Mouse (Mus musculus) olfactory bulb, adult 2 months (tissue): ENCODE measurements around the gene Nepro. TPM values are rescaled to one million over a fixed set of nuclear protein-coding genes. Genes with fewer than 3 reads are reported as not detected.

ENCODE experiments used
- H3K27ac ChIP-seq: fragments of 200-500 bp; 2 replicates; pipeline ENCODE4 v1.5.1; 2012; ENCODE audit warnings: low read depth, low read length; ENCODE audit not compliant: insufficient read depth
- H3K4me1 ChIP-seq: fragments of 200-500 bp; 2 replicates; pipeline ENCODE4 v1.6.1; 2012; ENCODE audit warnings: low read length; ENCODE audit not compliant: control insufficient read depth, insufficient read depth
- H3K4me3 ChIP-seq: fragments of 200-500 bp; 2 replicates; pipeline ENCODE4 v1.5.1; 2012; ENCODE audit warnings: mild to moderate bottlenecking, low read depth, low read length, moderate library complexity; ENCODE audit not compliant: insufficient read depth
- CTCF ChIP-seq: fragments of 200-500 bp; IDR thresholded peaks from 2 replicates; pipeline ENCODE4 v1.5.1; 2012; ENCODE audit warnings: low read depth, mild to moderate bottlenecking, low read length, moderate library complexity; ENCODE audit not compliant: insufficient read depth
- POLR2A ChIP-seq: fragments of 200-500 bp; IDR thresholded peaks from 2 replicates; pipeline ENCODE4 v1.6.1; 2012; ENCODE audit warnings: mild to moderate bottlenecking, low read depth, low read length, moderate library complexity; ENCODE audit not compliant: insufficient read depth
- WGBS: fragments of 180-500 bp; shearing (Covaris S2); methylation state at CpG from one replicate; pipeline ENCODE4 v1.1.7; 2018; 5-methylcytosine and 5-hydroxymethylcytosine counted together
- polyA plus RNA-seq: library from polyadenylated mRNA; stranded (reverse); fragments of >200 nt; gene quantifications from 2 replicates; pipeline ENCODE4 v1.2.4, GENCODE M21; 2012; ENCODE audit warnings: low replicate concordance; ENCODE audit not compliant: missing spikeins, insufficient read depth, insufficient read length

Gene Nepro
- polyA plus RNA-seq, 1 experiment, result not detected

DNA sequence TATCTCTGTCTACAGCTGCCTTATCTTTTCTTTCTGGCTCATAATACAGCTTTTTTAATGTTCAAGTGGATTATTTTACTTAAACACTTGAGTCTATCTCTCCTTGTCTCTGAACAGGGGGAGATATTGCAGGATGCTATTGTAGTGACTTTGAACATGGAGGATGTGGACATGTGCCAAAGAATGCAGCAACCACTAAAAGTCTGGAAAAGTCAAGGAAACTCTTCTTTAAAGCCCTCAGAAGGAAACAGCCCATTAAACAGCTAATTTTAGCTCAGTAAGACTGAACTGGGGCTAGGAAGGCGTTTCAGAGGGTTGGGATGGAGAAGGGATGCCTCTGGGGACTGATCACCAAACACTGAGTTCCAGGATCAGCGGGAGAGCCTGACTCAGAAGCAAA, 1.4 kb upstream of the Nepro start:
- no peak overlapping the region for H3K4me3 ChIP-seq
- H3K27ac ChIP-seq, result no peak overlapping the region
- WGBS, result 51% methylated on average over 2 of the region's 2 CpGs
- H3K4me1 ChIP-seq, result peaks cover 2% of the 10 kb centered on the region; the same call in 1 of the 2 replicates
- TF ChIP-seq POLR2A, result no peak
- TF ChIP-seq CTCF, result no peak

DNA sequence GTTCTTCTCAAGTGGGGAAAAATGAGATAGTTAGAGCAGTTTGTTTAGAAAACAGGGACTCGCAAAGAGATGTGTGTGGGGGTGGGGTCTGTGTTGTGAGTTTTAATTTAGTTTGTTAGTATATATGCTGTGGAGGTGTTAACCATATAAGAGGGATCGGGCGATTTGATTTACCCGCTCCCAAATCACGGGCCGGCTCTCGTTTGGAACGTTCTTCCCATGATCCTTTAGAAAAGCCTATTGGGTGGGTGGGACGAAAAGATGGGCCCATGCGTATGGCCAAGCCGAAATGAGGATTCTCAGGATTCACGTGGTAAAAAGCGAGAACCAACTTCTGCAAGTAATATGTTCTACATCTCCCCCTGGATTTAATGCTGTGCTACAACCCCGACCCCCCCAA, 746 bp downstream of the Nepro start:
- Histone ChIP-seq H3K27ac (peak overlapping the region; percentile 85; the same call in 1 of the 2 replicates), H3K4me3 (peak overlapping the region; percentile 82), H3K4me1 (peaks cover 2% of the 10 kb centered on the region; the same call in 1 of the 2 replicates)
- TF ChIP-seq CTCF (no peak), POLR2A (no peak)
- 0% methylated on average over 14 of the region's 14 CpGs for WGBS

DNA sequence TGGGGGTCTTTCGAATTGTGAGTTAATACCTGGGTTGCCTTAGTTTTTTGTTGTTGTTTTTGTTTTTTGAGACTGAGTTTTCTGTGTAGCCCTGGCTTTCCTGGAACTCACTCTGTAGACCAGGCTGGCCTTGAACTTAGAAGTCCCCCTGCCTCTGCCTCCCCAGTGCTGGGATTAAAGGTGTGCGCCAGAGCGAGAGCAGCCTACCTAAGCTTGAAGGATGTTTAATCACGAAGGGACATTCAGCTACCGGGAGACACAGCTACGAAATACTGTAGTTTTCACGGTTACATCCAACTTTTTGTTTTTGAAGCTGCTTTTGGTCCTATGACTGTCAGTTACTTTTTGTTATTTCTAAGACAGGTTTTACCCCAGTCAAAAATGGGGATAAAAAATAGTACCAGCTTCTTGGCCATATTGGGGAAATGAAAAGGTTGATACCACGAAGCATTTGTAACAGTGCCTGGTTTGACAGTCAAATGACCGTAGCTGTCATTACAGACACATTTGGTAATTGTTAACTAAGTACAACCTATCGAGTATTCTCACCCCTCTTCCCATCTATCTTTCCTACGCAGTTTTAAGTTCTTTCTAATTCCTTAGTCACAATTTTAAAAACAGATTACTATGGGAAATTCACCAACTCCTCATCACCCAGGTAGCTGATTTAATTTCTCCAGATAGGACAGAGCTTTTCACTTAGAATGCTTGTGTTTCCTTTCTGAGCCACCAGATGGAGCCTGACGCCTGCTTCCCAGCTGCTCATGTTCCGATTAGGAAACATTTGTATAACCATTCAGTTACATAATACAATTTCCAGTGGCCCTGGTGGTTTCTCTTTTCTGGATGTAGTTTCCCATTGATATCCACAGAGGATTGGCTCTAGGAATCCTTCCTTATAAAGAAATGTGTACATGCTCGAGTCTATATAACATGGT, 1.5 kb downstream of the Nepro start:
- H3K4me1 ChIP-seq, result peaks cover 2% of the 10 kb centered on the region; the same call in 1 of the 2 replicates
- no peak overlapping the region for H3K27ac ChIP-seq

DNA sequence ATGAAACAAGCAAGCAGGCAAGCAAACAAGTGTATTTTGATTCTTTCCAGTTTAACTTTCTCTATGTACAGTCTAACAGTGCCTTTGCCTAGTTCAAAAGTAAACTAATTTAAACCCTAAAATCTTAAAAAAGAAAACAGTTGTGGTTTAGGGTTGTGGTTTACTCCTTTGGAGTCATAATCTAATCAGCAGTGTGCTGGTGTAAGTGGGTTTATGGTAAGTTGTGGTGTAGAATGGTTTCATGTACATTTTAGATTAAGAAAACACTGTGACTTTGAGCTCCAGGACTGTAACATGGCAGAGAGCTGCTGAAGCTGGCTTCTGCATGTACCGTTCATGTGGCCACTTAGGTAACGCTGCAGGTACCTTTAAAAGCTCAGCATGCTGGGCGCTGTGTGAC, 3.4 kb downstream of the Nepro start:
- no peak overlapping the region for H3K27ac ChIP-seq
- H3K4me3 ChIP-seq, result no peak overlapping the region
- 94% methylated on average over 3 of the region's 3 CpGs for WGBS
- H3K4me1 ChIP-seq, result peaks cover 2% of the 10 kb centered on the region; the same call in 1 of the 2 replicates
- TF ChIP-seq CTCF (no peak), POLR2A (no peak)

More for the DNA sequence above, 1.5 kb downstream of the Nepro start:
- no peak overlapping the region for H3K4me3 ChIP-seq
- 40% methylated on average over 14 of the region's 14 CpGs for WGBS
- TF ChIP-seq POLR2A (no peak), CTCF (no peak)

DNA sequence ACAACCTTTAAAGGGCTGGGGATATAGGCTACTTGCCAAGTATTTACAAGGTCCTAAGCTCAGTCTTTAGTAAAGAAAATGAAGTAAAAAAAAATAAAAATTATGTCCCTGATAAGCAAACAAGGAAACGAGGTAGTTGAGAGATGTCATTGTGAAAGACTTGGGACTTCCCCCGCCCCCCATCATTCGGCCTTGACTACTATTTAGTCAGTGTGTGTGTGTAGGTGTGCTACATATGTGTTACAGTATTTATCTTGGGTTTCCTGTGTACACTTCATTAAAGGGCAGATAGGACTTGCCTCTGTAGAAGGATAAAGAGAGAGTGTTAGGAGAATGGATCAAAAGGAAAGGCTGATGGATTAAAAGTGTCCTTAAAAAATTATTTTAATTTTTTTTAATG, 10.0 kb downstream of the Nepro start:
- Histone ChIP-seq H3K4me3 (no peak overlapping the region), H3K27ac (no peak overlapping the region), H3K4me1 (no peaks in the 10 kb centered on the region)
- 80% methylated on average over 3 of the region's 3 CpGs for WGBS
- TF ChIP-seq POLR2A, result no peak

DNA sequence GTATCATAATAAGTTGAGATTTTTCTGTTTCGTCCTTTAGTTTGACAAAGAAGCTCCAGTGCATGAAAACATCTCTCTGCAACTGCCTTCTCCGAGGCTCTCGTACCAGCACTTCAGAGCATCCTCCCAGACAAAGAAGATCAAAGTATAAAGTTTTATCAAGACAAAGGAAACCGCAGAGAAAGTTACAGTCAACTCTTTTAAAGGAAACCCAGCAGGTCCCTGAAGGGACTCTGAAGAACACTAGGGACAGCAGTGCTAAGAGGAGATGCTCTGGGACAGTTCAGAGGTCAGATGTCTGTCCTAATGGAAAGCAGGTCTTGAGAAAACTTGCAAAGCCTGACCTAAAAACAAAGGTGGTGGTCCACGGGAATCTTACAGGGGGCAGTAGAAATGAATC, 11.6 kb downstream of the Nepro start:
- WGBS, result 90% methylated on average over 5 of the region's 5 CpGs
- H3K4me3 ChIP-seq, result no peak overlapping the region
- no peak overlapping the region for H3K27ac ChIP-seq

DNA sequence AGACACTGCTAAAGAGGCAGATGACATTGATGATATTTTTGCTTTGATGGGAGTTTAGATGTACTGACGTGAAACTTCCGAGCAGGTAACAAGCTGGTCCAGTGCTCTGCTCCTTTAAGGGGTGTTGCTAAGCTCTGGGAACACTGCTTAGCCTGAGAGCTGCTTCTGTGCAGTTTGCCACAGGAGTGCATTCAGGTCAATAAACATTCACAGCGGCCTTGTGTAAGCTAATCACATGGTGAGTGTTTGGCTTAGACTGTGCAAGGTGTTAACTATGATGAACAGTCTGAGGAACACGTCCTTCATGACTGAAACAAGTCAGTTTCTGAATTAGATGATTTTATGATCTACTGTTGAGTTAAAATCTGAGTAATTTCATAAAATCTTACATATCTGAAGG, 12.0 kb downstream of the Nepro start:
- 81% methylated on average over 4 of the region's 4 CpGs for WGBS
- no peak overlapping the region for H3K27ac ChIP-seq
- no peaks in the 10 kb centered on the region for H3K4me1 ChIP-seq
- H3K4me3 ChIP-seq, result no peak overlapping the region
- TF ChIP-seq CTCF (no peak), POLR2A (no peak)

More for the DNA sequence above, 11.6 kb downstream of the Nepro start:
- H3K4me1 ChIP-seq, result no peaks in the 10 kb centered on the region
- no peak for TF ChIP-seq POLR2A
- no peak for TF ChIP-seq CTCF

DNA sequence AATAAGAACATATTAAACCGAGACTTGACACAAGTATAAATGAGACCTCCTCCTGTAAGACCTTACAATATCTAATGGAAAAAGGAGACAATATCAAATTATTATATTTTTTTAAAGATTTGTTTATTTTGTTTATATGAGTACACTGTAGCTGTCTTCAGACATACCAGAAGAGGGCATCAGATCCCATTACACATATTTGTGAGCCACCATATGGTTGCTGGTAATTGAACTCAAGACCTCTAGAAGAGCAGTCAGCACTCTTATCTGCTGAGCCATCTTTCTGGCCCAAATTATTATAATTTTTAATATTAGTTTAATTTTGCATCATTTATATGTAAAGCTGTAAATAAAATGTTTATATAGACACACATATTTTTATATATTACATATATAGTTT, 18.7 kb downstream of the Nepro start:
- 93% methylated on average over 1 of the region's 1 CpGs for WGBS
- H3K27ac ChIP-seq, result no peak overlapping the region
- TF ChIP-seq POLR2A (no peak), CTCF (no peak)
- H3K4me3 ChIP-seq, result no peak overlapping the region
- H3K4me1 ChIP-seq, result no peaks in the 10 kb centered on the region

DNA sequence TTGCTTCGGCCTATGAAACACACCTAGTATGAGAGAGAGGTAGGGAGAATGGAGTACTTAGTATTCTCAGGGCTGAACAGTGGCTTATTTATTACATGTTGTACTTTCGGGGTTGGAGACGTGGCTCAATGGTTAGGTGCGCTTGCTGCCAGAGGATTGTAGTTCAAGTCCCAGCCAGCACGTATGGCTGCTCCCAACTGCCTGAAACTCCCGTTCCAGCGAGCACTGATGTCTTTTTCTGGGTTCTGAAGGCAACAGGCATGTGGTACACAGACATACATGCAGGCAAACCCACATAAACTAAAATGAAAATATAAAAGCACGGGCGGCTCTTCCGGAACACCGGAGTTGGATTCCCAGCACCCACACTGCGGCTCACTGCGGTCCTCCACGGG, 21.4 kb downstream of the Nepro start:
- H3K4me3 ChIP-seq, result peak overlapping the region; percentile 75
- 3% methylated on average over 14 of the region's 14 CpGs for WGBS
- no peak for TF ChIP-seq POLR2A
- TF ChIP-seq CTCF, result no peak

More for the DNA sequence above, 21.4 kb downstream of the Nepro start:
- Histone ChIP-seq H3K27ac (peak overlapping the region; percentile 90), H3K4me1 (no peaks in the 10 kb centered on the region)
